Mouse (Mus musculus): ENCODE results near the gene Lsm3. TPM values are rescaled to one million over a fixed set of nuclear protein-coding genes. Genes with fewer than 3 reads are reported as not detected.

Gene Lsm3
- 86.4 TPM for polyA plus RNA-seq (2017; shearing (Covaris generic))

GRCm38 (mm10) chr6:91515545-91516449, at the start of gene Lsm3, which contains the start of gene Xpc:
Gene Lsm3, plus strand, starts transcription at chr6:91515928.
Gene Xpc, minus strand, starts transcription at chr6:91515888.

GRCm38 (mm10) chr6:91472868-91473804, 42.6 kb upstream of the Lsm3 start, which contains the start of the genes Chchd4 and Tmem43:
Gene Chchd4, minus strand, starts transcription at chr6:91473546.
Gene Tmem43, plus strand, starts transcription at chr6:91473703.

Other genes with a start within 250 kb of the Lsm3 start
- gene Wnt7a, start 104.6 kb upstream of the Lsm3 start, polyA plus RNA-seq (2017; shearing (Covaris generic)): not detected
- gene Chchd4, start 42.4 kb upstream of the Lsm3 start, polyA plus RNA-seq (2017; shearing (Covaris generic)): 10.0 TPM
- gene Tmem43, start 42.2 kb upstream of the Lsm3 start, polyA plus RNA-seq (2017; shearing (Covaris generic)): 34.1 TPM
- 14.4 TPM for gene Xpc, start within 50 bp of the Lsm3 start, polyA plus RNA-seq (2017; shearing (Covaris generic))
- 95.0 TPM for gene Slc6a6, start 168.1 kb downstream of the Lsm3 start, polyA plus RNA-seq (2017; shearing (Covaris generic))

Data from effector memory CD4-positive, alpha-beta T cell, adult 5 months (primary cell).